Mouse (Mus musculus): Measurements from ENCODE around the gene Ankrd13c.

DNA sequence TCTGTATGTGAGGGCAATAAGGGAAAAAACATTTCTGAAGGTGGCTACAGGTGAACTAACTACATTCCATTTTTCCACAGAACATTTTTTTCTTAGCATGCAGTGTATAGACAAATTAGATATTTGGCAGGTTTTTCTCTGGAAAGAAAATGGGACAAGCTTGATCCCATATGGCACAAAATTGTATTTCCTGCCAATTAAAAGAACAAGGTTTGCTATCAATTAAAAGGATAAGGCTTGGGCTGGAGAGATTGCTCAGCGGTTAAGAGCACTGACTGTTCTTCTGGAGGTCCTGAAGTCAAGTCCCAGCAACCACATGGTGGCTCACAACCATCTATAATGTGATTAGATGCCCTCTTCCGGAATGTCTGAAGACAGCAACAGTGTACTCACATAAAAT, 8.4 kb downstream of the Ankrd13c start:
- TF ChIP-seq EP300 (IDR thresholded peaks at IDR 0.05; ENCODE audit: low read depth) (no peak), CTCF (IDR thresholded peaks at IDR 0.05; ENCODE audit: low read depth) (no peak)

Data from liver, embryonic 14.5 days (tissue).